Mouse (Mus musculus) megakaryocyte-erythroid progenitor cell, adult 5-6 weeks (primary cell): ENCODE results near the gene Gm43720. TPM values are rescaled to one million over a fixed set of nuclear protein-coding genes. Genes with fewer than 3 reads are reported as not detected.
A peak's percentile ranks its signal among the peaks of the same experiment; 100 is the strongest.

ENCODE experiments used
- ATAC-seq: replicated peaks from 2 replicates; pipeline ENCODE4 v1.8.0; 2016; ENCODE audit warnings: mild to moderate bottlenecking, inconsistent platforms; ENCODE audit not compliant: severe bottlenecking, poor library complexity, low FRiP score, low TSS enrichment
- total RNA-seq, 2 experiments: library from RNA; stranded (forward) in 1 of 2; stranded (reverse) in 1 of 2; fragments of 200-1000, 215-1000 nt in 1 of 2; fragments of >200 nt in 1 of 2; fragmentation: Nextera tagmentation in 1 of 2; gene quantifications; 2 replicates each; pipeline ENCODE4 v1.2.3; 2014 to 2017

The Gm43720 gene
- total RNA-seq, 2 experiments from 2014 or later, result not detected

DNA sequence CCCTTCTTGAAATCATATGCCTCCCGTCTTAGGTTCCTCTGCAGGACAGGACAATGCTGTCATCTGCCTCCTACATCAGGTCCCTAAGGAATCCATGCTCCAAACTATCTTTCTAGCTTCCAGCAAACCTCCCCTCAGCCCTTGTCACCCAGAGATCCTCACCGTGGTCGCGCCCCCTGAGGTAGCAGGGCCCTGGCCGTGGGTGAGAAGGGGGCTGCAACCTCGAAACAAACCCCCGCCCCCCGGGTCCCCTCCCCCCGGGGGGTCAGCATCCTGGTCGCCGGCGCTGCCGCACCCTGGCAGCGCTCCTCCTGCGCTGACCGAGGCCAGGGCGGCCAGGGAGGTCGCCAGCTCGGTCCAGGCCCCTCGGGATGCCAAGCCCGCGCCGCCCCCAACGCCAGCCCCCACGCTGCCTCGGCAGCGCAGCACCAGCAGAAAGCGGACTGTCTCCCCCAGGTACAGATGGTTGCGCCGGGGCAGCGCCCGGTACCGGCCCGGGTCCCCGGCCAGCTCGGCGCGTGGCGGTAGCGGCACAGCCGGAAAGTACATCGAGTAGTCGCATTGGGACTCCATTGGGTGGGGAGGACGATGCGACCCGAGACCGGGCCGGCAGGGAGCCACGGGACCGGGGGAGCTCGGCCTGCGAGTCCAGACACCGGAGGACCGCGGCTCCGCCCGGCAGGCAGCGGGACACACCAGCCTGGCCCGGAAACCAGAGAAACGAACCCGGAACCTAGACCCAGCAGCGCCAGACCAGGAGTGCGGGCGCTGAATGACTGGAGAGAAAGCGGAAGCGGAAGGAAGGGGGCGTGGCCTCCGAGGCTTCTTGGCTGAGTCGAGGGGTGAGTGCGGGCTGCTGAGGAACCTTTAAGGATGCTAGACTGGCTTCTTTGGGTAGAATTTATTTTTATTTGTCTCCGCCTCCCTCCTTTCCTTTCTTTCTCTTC, 16.2 kb downstream of the Gm43720 start, which contains the start of gene BC037034:
Gene BC037034, minus strand, starts transcription at position 774 of the 947 bp plus-strand sequence.
- peak; percentile 70 for ATAC-seq

DNA sequence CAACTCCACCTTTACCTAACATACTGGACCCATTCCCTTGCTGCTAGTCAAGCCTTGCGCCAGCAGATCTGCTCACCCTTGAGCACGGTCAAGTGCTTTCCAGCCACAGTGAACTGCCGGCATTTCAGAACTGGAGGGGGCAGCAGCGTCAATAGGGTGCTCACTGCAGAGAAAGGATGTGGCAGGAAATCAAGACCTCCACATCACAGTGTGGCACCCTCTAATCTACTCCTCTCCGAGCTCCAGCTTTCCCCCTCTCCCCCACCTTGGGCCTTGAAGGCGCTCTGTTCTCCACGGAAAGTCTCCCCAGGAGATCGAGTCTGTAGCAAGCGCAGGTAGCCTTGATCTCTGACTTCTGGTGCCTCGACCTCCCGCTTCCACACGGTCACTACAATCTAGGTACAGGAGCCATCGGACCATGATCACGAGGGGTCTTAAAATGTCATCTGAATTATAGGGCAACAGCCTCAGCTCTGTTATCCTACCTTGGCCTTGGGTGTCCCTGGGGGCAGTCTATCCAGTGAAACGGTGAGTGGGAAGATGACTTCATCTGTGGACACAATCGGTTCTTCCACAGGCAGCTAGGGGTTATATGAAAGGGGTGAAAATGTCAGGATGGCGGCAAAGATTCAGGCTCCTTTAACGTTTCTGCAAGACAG, 17.0 kb downstream of the Gm43720 start:
- ATAC-seq, result 0 out of 2 replicates have a peak, but pooled peaks have one; percentile 10

DNA sequence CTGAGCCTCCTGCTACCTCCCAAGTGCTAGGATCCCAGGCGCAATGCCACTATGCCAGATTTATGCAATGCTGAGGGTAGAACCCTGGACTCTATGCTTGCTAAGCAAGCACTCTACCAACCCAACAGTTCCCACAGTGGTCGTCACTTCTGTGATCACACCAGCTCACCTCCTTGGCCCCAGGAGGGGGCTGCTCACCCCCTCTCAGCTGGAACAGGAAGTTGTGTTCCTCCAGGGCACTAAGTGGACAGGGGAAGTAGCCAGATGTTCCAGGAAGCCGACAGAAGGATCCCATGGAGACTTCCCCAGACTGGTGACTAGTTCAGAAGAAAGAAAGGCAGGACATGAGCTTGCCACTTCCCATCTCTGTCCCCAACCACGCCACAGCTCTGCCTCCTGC, 17.8 kb downstream of the Gm43720 start:
- ATAC-seq, result no peak

DNA sequence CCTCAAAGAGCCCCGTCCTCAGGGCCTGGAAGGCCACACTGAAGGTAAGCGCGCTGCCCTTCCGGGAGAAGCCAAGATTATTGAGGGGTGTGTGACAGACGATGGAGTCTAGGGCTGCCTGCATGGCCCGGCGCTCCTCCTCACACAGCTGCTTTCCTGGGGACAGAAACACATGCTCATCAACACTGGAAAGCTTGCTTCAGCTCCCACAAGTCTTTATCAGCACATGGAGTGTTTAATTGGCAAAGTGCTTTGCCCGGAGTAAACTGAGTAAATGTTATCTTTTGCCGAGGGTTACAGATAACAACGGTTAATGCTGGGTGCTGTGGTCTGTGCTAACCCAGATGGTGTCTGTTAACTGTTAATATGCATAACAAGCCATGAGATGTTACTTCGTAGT, 18.9 kb downstream of the Gm43720 start:
- peak; percentile 55 for ATAC-seq

GRCm38 (mm10) chr5:138260051-138260450, 19.7 kb downstream of the Gm43720 start:
- ATAC-seq, result no peak

DNA sequence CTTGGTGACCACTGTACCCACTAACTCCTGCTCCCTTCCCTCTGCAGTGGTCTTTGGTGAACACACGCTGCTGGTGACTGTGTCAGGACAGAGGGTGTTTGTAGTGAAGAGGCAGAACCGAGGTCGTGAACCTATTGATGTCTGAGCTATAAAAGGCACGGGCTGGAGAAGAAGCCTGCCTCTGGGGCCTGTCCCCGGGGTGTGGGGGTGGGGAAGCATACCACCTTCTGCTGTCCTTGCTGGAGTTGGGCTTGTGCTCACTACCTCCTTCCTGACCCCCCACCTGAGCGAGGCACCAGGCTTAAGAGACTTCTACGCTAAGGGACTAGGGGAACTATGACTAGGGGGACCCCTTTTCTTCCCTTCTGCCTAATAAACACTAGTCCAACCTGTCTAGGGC, 20.8 kb downstream of the Gm43720 start:
- ATAC-seq, result no peak

- no peak for ATAC-seq
Measured at GRCm38 (mm10) chr5:138258542-138258941, 21.2 kb downstream of the Gm43720 start.

DNA sequence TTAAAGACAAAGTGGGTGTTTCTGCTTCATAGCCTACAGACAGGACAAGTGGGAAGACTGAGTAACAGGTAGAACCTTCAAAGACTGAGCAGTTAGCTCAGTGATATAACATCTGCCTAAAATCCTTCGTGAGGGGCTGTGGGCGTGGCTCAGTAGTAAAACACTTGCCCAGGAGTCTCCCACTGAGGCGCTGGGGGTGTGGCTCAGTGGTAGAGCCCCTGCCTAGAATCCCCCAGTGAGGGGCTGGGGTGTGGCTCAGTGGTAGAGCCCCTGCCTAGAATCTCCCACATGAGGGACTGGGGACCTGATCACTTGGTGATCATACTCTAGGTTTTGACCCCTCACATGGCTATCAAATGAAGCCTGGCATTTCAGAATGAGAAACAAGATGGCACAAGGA, 21.7 kb downstream of the Gm43720 start:
- no peak for ATAC-seq

- no peak for ATAC-seq
Measured at GRCm38 (mm10) chr5:138257585-138257978, 22.2 kb downstream of the Gm43720 start.

DNA sequence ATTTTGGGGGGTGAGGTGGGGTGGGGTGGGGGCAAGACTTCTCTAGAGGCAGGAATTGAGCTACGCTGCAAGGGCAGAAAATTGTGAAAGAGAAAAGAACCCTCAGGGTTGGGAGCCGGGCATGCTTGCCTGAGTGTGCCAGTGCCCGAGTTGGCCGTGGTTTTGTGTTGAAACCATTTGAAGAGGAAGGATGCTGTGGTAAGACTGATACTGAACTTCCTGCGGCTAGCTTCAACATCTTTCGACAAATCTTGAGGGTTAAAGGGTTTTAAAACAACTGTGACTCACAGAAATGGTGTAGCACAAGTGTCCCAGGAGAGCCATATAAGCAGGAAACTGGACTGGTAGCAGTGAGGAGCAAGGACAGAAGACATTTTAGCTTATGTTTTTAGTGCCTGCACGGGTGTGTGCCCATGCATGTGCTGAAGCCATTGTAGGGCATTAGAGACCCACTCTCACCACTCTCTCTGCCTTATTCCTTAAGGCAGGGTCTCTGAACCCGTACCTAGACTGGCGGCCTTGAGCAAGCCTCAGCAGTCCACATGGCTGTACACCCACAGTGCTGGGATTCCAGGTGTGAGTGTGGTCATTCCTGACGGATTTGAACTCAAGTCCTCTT, 22.7 kb downstream of the Gm43720 start:
- ATAC-seq, result no peak

DNA sequence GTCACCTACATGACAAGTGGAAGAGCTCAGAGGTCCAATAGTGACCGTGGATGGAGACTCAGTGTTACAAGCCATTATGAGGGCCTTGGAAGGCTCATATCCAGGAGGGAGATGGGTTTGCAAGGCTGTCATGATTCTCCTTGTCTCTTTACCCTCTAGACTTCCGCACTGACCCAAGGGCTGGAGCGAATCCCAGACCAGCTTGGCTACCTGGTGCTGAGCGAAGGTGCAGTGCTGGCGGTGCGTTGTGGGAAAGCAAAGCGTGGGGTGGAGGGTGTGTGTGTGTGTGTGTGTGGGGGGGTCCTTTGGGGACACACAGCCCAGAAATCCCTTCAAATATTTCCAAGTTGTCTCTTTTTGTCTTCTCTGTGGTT, 23.7 kb downstream of the Gm43720 start:
- no peak for ATAC-seq

GRCm38 (mm10) chr5:138255353-138256093, 24.2 kb downstream of the Gm43720 start, which contains the start of gene Lamtor4:
Gene Lamtor4 (plus strand): TSS chr5:138255482.
- peak; percentile 96 for ATAC-seq

DNA sequence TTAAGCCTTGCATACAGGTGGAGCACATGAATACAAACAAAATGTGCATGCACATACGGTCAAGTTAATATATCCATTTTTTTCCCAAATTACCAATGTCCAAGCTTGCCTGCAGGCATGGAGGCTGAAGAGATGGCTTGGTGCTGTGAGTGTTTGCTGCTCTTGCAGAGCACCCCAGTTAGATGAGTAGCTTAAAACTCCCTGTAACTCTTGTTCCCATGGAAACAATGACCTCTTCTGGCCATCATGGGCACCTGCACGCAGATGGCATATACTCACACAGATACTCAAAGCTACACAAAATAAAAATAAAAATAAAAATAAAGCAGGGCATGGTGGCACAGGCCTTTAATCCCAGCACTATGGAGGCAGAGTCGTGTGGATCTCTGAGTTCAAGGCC, 26.7 kb downstream of the Gm43720 start:
- no peak for ATAC-seq

DNA sequence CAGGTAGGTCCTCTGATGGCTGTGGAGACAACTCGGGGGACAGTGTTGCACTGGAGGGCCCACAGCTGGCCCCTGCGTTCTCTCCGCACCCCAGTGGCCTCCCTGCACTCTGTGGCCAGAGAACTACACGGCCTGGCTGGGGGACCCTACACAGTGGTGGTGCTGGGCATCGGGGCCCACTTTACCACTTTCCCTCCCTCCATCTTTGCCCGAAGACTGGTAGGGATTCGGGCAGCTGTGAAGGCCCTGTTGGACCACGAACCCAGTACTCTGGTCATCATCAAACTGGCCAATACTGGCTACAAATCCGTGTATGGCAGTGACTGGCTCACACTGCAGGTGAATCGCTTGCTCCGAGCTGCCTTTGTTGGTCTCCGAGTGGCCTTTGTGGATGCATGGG, 28.6 kb downstream of the Gm43720 start:
- no peak for ATAC-seq

GRCm38 (mm10) chr5:138241511-138241910, 38.2 kb downstream of the Gm43720 start:
- ATAC-seq, result no peak

DNA sequence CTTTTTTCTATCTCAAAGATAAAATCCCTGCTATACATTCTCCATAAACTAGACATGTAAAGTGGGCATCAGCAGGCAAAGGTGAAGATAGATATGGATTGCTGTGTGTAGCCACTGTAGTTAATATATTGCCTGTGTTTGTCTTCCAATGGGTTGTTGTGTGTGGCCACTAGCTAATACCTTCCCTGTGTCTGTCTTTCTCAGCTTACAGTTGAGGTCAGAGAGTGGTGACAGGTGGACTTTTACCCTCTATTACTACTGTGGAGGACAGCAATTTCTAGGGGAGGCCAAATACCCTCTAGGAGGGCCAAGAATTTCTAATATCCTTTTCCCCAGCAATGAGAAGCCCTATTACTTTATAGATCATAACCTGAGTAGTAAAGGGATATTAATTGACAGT, 45.5 kb downstream of the Gm43720 start:
- no peak for ATAC-seq

DNA sequence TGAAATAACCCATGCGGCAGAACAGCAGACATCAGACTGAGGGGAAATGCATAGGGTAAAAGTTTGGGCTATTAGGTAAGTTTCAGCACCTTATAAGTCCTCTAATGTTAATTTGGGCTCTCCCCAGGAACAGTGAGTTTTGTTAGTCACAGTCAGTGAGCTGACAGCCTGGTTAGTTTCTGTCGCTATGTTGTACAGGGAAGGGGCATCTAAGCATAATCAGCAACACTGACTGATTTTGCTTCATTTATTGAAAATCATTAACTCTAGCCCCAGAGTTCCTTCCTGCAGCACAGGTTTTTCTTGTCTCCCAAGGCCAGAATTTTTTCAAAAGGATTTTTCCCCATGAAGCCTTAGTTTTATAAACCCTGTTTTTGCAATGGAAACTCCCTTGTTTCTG, 46.0 kb downstream of the Gm43720 start:
- no peak for ATAC-seq

- no peak for ATAC-seq
Measured at GRCm38 (mm10) chr5:138229511-138229910, 50.2 kb downstream of the Gm43720 start.

- peak; percentile 64 for ATAC-seq
Measured at GRCm38 (mm10) chr5:138228026-138228425, 51.7 kb downstream of the Gm43720 start.
